Mouse (Mus musculus): ENCODE data around the gene Slc15a3. TPM values are rescaled to one million over a fixed set of nuclear protein-coding genes. Genes with fewer than 3 reads are reported as not detected.

Slc15a3 gene
- total RNA-seq, 2 experiments from 2014 or later, result 0.86 to 1.7 TPM

DNA sequence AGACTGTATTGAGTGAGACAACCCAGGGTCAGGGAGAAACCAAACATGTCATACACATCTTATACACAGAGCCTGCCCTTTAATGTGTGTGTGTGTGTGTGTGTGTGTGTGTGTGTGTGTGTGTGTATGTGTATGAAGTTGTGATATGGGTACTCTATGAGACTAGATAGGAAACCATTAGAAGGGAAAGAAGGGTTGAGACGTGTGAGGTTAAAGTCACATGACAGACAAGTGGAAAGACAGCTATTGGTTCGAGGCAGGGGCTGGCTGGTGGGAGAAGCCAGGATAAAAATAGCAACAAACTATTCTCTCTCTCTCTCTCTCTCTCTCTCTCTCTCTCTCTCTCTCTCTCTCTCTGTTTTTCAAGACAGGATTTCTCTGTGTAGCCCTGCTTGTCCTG is 23.1 kb upstream of the Slc15a3 start:
- no peak for DNase-seq (ENCODE audit: low spot score in 2 of 2)
- intact Hi-C loops (cut with DNase I), result loop anchor here (10.0 kb wide), 1 partner anchor 92 kb away; no protein-coding TSS in a partner anchor

DNA sequence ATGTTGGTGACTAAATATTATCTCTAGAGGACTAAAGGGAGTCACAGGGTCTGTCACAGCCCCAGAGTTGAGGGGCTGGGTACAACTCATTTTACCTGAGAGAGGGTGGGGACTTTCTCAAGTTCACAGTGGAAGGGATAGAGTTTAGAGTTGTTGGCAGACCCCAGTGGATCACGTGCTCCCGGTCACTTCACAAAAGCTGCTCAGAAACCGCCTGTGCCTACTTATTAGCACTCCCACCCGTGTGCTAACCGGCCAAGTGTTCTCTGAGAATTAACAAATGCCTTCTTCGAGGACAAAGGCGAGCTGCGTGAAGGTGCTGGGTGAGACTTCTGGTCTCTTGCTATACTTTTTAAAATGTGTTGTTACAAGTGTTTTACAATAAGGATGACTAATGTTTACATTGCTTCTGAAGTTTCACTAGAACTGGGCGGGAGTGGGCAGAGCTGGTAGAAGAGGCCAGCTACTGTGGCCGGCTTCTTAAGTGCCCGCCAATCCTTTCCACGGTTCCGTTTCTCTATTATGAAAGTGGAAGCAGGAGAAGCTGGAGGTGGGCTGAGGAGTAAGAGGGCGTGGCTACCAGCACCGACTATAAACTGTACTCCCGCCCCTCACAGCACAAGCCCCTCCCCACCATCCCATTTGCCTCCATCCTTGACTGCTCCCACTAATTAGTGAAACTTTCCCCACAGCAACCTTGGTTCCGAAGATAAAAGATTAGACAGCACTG is 21.1 kb upstream of the Slc15a3 start:
- intact Hi-C loops (cut with DNase I), result loop anchor here (10.0 kb wide), 1 partner anchor 94 kb away; no protein-coding TSS in a partner anchor
- no peak for DNase-seq (ENCODE audit: low spot score in 2 of 2)

DNA sequence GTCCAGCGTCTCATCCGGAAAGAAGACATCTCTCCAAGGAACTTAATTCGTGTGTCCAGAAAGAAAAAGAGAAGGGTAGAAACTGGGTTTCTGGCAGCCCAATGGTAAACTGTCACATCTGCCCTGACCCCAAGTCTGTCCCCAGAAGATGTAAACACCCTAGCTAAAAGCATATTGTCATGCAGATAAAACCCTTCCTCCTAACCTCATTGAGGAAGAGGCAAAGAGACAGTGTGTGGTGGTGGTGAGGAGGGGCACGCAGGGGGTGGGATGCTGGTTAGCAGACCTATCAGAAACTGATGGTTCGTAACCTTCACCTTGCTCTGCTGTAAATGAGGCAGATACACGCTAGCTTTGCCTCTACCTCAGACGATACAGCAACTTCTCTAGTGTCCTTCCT is 18.2 kb upstream of the Slc15a3 start:
- DNase-seq (ENCODE audit: low spot score in 2 of 2), result no peak
- intact Hi-C loops (cut with DNase I), result no loop called here

DNA sequence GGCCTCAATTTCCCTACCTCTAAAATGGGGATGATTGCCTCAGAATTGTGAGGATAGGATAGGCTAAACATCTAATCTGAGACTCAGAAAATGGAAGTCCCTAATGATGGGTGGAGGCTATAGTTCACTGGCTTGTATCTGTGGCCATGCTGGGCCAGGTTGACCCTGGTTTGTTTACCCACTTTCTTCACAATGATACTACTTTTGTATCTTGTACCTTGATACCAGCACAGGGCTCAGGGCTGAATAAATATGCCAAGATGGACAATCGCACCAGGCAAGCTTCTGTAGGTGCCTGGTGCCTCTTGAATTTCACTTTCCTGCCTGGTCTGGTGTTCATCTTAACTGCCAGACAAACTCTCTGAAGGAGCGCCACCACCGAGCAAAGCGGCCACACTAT is 17.0 kb upstream of the Slc15a3 start:
- intact Hi-C loops (cut with DNase I), result no loop called here
- DNase-seq (ENCODE audit: low spot score in 2 of 2), result no peak

DNA sequence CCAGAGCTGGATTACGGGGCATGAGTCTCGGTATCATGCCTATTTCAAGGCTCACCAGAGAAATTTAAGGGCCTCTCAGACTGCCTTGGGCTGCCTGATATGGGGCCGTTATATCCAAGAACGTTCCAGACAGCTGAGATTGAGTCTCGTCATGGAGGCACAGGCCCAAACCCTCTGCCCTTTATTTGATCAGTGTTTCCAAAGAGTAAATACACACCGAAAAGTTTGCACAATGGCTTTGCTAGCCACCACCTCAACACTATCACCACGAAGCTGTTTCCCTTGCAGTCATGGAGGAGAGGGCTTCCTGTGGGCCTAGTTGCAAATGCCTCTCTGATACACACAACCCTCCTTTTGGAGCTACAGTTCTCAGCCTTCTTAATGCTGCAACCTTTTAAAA is 15.5 kb upstream of the Slc15a3 start:
- intact Hi-C loops (cut with DNase I), result no loop called here
- no peak for DNase-seq (ENCODE audit: low spot score in 2 of 2)

DNA sequence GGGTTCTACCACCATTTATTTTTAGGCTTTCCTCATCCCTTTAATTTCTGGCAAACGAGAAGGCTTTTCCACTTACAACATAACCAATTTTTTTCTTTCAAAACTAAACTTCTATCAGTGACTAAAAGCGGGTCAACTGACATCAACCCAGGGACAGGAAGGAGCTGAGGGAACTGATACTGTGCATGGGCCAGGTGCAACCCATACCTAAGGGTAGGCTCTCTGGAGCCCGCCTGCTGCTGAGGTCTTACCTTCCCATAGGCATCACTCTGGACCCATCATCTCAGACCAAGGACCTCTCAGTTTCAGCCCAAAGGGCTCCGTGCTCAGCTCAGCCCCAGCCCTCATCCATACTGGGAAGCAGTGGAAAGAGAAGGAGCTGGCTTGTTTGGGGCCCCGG is 11.2 kb upstream of the Slc15a3 start:
- intact Hi-C loops (cut with DNase I), result no loop called here
- DNase-seq (ENCODE audit: low spot score in 2 of 2), result no peak

DNA sequence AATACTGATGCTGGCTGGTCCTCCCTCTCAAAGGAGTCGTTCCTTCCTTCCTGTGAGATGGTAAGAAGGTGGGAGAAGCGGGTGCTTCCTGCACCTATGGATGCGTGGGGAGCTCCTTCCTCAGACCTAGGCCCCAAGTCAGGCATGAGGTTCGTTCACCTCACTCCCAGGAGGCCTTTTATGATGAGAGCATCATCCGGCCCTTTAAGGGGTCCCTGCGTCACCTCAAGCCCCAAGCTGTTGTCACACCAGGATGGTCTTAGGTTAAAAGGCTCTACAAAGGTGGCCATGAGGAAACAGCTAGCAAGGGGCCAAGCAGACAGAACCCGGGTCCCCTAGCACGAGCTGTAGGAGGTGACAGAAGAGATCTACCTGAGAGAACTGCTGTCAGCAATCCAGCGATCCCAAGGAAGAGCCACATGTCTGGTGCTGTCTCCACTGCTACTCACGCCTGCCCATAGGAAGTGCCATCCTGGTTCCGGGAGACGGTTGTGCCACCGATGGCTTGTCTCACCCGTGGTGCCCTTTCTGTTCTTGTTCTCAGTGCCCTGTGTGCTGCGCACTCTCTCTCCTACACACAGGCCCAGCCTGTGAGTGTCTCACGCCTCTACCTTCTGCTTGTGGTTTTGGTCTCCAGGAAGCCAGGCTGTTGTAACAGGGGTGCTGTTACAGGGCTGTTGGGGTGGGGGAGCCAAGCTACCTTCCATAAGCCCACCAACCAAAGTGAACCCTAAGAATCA is 9.9 kb upstream of the Slc15a3 start, which contains the start of gene Cd6:
Gene Cd6 (minus strand): TSS at position 623 of the 740 bp plus-strand sequence.
- no peak for DNase-seq (ENCODE audit: low spot score in 2 of 2)
- intact Hi-C loops (cut with DNase I), result loop anchor here (10.0 kb wide), 1 partner anchor 115 kb away; no protein-coding TSS in a partner anchor

DNA sequence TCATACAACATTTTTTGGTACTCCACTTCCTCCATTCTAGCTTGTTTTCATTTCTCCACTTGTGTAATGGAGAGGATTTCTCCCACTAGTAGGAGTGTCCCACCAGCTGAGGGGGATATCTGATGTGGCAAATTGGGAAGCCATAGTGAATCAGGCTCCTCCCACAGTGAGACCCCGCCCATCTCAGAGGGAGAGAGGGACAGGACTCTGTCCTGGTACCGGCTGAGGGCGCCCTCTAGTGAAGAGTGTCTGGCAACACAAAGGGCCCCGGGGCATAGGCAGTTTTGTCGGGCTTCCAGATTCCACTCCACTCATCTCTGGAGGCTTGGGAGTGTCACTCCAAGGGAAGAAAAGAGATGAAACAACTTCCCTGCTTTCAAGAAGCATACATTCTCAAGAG is 8.1 kb upstream of the Slc15a3 start:
- peak in 1 of 2 experiments; percentile 23 for DNase-seq (ENCODE audit: low spot score in 2 of 2)
- intact Hi-C loops (cut with DNase I), result loop anchor here (10.0 kb wide), 1 partner anchor 117 kb away; no protein-coding TSS in a partner anchor

DNA sequence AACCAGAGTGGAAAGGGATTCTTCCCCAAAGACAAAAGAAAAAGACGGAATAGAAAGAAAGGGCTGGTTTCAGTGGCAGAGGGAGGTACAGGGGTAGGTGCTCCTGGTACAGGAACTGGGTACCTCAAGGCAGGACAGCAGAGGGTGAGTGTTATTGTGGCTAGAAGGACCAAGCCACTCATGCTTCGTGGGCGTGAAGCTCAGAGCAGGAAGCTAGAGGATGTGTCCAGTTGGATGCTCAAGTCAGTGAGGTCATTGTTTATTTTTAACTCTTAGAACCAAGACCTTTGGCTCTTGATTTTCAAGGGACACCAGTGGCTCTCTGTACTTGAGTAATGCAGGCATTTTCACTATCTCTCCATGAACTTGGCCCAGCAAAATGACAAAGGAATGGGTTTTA is 7.5 kb upstream of the Slc15a3 start:
- DNase-seq (ENCODE audit: low spot score in 2 of 2), result no peak
- intact Hi-C loops (cut with DNase I), result loop anchor here (10.0 kb wide), 1 partner anchor 117 kb away; no protein-coding TSS in a partner anchor

DNA sequence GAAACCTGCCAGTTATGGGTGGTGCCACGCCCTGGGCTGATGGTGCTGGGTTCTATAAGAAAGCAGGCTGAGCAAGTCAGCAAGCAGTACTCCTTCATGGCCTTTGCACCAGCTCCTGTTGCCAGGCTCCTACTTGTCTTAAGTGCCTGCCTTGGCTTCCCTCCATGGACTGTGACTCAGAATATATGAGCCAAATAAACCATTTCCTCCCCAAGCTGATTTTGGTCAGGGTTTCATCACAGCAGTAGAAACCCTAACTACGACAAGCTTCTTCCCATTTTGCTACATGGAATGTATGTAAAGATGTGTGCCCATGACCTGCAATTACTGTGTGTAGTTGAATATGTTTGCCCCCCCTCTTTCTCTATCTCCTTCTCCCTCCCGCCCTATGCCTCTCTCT is 5.9 kb upstream of the Slc15a3 start:
- intact Hi-C loops (cut with DNase I), result loop anchor here (10.0 kb wide), 1 partner anchor 119 kb away; no protein-coding TSS in a partner anchor
- DNase-seq (ENCODE audit: low spot score in 2 of 2), result no peak

DNA sequence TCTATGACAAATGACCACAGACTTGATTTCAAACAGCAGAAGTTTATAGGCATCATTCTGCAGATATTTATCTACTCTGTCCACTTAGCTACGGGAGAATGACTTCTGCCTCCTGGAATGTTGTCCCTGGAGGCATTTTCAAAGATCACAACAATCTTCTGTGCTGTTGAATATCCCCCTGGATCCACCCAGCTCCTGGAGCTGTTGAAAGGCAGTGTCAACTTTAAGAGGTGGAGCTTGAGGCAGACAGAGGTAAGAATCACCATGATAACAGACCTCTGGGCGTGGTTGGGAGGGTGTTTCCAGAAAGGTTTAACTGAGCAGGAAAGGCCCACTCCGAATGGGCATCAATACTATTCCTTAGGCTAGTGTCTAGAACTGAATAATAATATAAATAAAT is 3.9 kb upstream of the Slc15a3 start:
- intact Hi-C loops (cut with DNase I), result loop anchor here (10.0 kb wide), 1 partner anchor 121 kb away; no protein-coding TSS in a partner anchor
- no peak for DNase-seq (ENCODE audit: low spot score in 2 of 2)

DNA sequence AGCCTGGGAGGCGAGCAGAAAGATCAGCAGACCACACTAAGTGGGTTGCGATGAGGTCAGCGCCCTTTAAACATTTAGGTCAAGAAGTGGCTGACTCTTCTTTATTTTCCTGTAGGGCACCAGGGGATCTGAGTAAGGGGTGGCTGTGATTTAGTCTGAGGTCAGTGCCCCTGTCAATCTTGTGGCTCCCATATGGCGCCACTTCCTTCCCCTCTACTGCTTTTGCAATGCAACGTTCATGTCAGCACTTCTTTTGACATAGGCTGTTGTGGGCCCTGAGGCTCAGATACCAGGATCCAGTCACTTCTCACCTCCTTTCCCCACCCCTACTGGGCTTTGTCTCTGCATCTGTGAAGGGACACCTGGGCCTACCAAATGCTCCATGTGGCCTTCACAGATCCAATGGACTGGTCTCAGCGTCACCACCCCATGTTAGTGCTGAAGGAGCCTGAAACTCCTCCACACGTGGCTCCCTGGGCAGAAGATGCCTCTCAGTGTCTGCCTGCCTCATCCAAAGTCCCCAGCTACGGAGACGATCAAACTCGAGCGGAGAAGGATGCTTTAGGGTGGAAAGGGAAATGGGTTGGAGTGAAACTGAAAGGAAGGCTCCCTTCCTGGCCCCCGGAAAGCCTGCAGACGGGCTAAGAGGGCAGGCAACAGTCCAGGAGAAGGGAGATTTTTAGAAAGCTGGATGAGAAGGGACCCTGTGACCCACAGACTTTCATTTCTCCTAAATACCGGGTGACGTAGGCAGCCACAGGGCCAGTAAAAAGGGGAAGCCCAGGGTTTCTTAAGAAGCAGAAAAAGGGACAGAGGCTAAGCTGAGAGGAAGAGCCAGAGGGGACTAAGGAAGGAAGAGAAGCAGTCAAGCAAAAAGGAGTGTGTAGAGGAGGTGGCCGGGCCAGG is 2.4 kb downstream of the Slc15a3 start:
- no peak for DNase-seq (ENCODE audit: low spot score in 2 of 2)

DNA sequence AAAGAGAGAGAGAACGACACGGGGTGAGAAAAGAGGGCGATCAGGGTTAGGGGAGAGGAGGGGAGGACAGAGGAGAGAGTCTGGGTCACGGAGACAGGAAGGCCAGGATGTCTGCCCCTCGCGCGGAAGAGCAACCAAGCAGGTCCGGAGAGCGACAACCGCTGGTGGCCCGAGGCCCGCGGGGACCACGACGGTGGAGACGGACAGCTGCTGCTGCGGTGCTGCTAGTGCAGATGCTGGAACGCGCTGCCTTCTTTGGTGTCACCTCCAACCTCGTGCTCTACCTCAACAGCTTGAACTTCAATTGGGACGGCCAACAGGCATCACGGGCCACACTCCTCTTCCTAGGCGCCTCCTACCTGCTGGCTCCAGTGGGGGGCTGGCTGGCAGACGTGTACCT is 3.4 kb downstream of the Slc15a3 start:
- no peak for DNase-seq (ENCODE audit: low spot score in 2 of 2)
- intact Hi-C loops (cut with DNase I), result no loop called here

More for the DNA sequence above, 2.4 kb downstream of the Slc15a3 start:
- intact Hi-C loops (cut with DNase I), result no loop called here

DNA sequence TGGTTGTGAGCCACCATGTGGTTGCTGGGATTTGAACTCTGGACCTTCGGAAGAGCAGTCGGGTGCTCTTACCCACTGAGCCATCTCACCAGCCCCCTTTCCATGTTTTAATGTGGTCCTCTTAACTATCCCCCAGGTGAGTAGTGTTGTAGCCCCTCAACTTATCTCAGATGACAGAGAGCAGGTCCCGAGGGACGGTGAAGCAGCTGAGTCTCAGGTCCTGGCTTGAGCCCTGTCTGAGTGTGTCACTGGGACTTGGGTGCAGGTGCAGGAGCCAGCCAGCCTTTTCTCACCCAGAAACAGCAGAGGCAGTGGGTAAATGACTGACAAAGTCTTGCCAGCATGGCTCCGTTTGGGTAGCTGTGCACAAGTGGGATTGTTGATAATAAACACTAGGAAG is 4.7 kb downstream of the Slc15a3 start:
- intact Hi-C loops (cut with DNase I), result no loop called here
- DNase-seq (ENCODE audit: low spot score in 2 of 2), result no peak

DNA sequence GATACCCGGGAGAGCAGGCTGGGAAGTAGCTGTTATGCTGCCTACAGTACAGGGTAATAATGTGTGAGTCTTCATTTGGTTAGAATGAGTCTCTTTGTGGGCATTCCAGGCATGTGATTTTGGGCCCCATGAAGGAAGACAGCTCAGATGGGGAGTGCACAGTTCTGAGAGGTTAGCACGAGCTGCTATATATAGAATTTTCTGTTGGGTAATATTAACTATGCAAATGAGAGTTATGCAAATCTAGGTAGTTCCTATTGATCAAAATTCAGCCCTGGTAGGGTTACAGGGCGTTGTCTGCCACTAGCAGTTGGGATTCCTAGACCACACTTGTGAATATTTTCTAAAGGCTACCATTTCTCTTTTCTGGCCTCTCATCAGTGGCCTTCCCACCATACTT is 5.9 kb downstream of the Slc15a3 start:
- DNase-seq (ENCODE audit: low spot score in 2 of 2), result no peak
- intact Hi-C loops (cut with DNase I), result no loop called here

DNA sequence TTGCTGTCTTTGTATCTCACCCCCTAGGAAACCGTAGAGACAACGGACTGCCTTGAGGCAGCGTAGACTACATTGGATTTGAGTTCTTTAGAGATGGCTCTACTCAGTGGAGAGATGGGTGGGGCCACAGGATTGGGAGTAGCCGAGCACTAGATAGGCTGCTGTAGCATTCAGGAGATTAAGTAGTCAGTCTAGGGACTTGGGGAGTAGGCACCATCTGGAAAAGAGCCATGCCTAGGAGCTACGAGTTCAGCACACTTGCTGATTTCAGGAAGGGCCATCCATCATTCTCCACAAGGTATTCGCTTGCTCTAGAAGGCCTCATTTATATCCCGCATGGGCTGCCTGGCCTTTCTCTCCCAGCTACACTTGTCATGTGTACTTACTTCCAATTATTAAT is 6.6 kb downstream of the Slc15a3 start:
- intact Hi-C loops (cut with DNase I), result no loop called here
- DNase-seq (ENCODE audit: low spot score in 2 of 2), result no peak

DNA sequence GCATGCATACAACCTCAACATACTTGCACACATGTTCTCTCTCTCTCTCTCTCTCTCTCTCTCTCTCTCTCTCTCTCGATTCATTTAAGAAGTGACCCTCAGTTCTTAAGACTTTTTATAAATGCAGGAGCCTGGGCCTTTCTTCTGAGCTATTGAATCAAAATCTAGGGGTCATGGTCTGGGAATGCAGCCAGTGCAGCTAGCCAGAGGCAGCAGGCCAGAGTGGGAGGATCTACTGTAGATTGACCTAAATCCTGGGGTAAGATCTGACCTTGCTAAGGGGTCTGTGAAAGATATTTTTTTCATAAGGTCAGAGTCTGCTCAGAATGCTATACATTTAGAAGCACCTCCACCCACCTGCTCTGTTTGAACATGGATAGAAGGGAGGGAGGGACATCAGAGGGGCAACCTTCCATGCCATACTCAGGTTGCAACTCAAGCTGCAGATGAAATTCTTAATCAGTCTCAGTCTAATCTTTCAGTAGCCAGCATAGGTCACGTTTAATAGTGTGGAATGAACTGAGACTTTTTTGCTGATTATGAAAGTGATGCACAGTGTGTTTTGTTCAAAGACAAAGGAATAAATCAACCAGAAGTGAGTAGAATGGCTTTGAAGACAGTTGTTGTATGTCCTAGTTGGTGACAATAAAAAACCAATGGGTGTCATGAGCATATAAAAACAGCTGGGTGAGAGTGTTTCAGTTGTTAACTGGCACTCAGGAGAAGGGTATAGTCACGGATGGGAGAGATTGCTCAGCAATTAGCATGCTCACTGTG is 8.0 kb downstream of the Slc15a3 start:
- DNase-seq (ENCODE audit: low spot score in 2 of 2), result no peak
- intact Hi-C loops (cut with DNase I), result no loop called here

DNA sequence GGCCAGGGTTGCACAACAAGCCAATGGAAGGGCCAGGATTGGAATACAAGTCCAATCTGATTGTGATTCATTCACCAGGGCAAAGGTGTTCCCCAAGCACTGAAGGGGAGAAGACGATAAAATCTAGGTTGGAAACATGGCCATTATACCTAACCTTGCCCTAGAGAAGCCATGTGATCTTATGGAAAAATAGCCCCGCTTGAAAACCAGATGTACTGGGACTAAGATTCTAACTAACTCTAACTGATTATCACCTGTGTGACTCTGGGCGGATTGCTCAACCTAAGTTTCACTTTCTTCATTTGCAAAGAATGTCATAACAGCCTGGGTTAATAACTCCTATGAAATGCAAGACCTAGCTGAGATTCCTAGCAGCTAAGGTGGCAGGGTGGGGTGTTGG is 15.9 kb downstream of the Slc15a3 start:
- intact Hi-C loops (cut with DNase I), result no loop called here

DNA sequence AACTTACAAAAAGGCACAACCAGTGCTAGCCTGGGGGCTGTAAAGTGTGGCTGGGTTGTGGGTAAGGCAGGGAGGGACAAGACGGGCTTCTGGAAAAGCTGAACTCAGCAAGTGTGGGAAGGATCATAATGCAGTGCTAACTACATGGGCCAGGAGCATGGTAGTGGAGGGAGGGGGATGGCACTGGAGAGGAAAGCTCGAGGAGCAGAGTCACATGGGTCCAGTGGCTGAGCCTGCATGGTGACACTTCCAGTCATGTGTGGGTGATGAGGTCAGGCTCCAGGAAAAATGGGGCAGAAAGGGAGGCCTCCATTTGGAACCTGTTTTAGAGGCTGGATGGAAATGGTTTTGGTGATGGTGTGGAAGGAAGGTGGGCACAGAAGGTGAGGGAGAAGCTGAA is 17.0 kb downstream of the Slc15a3 start:
- peak in 1 of 2 experiments; percentile 33 for DNase-seq (ENCODE audit: low spot score in 2 of 2)
- intact Hi-C loops (cut with DNase I), result no loop called here

More for the DNA sequence above, 15.9 kb downstream of the Slc15a3 start:
- DNase-seq (ENCODE audit: low spot score in 2 of 2), result no peak
